Mouse (Mus musculus) brain, embryonic 14.5 days (tissue): ENCODE measurements around the gene Oas1e.
A peak's percentile ranks its signal among the peaks of the same experiment; 100 is the strongest.

ENCODE experiments used
- CTCF ChIP-seq: fragments of 200-500 bp; IDR thresholded peaks from 2 replicates; pipeline ENCODE4 v1.5.1; 2012; ENCODE audit warnings: inconsistent platforms, mild to moderate bottlenecking, moderate library complexity, borderline replicate concordance; ENCODE audit not compliant: insufficient read depth, insufficient read length; ENCODE audit errors: extremely low read depth
- POLR2A ChIP-seq: fragments of 200-500 bp; IDR thresholded peaks from 2 replicates; pipeline ENCODE4 v1.6.1; 2012; ENCODE audit warnings: mild to moderate bottlenecking, inconsistent platforms, borderline replicate concordance; ENCODE audit not compliant: poor library complexity, insufficient read depth, insufficient read length, severe bottlenecking; ENCODE audit errors: extremely low read depth

- TF ChIP-seq CTCF (peak; percentile 70), POLR2A (no peak)
Observed at GRCm38 (mm10) chr5:120836731-120837585, 41.6 kb upstream of the Oas1e start.
